14 mouse cellular contexts compared by ENCODE assay signal in genomic region chr14:77037832-77038425, GRCm38 (mm10). TPM values are rescaled to one million over a fixed set of nuclear protein-coding genes. Genes with fewer than 3 reads are reported as not detected.
DNase-seq lines count a peak whose midpoint lies in the region; ATAC-seq and TF ChIP-seq lines count a peak whose summit lies in the region.
"Had no signal": no experiment of that assay in that cellular context is flagged by ENCODE, and none has a peak within 500 bp of the region (broad histone marks: within the 10 kb centered on the region; RNA-seq: fewer than 3 reads in every experiment).

No protein-coding gene starts in this region.

- H3K27ac ChIP-seq in embryonic facial prominence, embryonic 13.5 days = 0 out of 2 replicates have a peak overlapping the region, but pooled peaks have one; percentile 3
- no peak overlapping the region for H3K27ac ChIP-seq in embryonic facial prominence, embryonic 10.5 days (replicated peaks)
- H3K27ac ChIP-seq in lung, embryonic 16.5 days (ENCODE audit: low read length) = peak overlapping the region; percentile 47
- no peak overlapping the region for H3K27ac ChIP-seq in embryonic facial prominence, embryonic 14.5 days (replicated peaks; ENCODE audit: low read depth, low read length)
- no peak overlapping the region for H3K27ac ChIP-seq in stomach, embryonic 14.5 days (ENCODE audit: low read length)
- H3K27ac ChIP-seq in midbrain, postnatal 0 days (ENCODE audit: low read depth, low read length) = no peak overlapping the region
- H3K27ac ChIP-seq: liver, embryonic 13.5 days; midbrain, embryonic 15.5 days had no signal

- no peaks in the 10 kb centered on the region for H3K9me3 ChIP-seq in embryonic facial prominence, embryonic 13.5 days
- H3K9me3 ChIP-seq in embryonic facial prominence, embryonic 10.5 days = no peaks in the 10 kb centered on the region
- H3K9me3 ChIP-seq in lung, embryonic 16.5 days (ENCODE audit: control insufficient read depth, low read length) = no peaks in the 10 kb centered on the region
- H3K9me3 ChIP-seq in embryonic facial prominence, embryonic 14.5 days (ENCODE audit: control insufficient read depth, low read length) = no peaks in the 10 kb centered on the region
- no peaks in the 10 kb centered on the region for H3K9me3 ChIP-seq in stomach, embryonic 14.5 days (ENCODE audit: control insufficient read depth, low read depth, low read length)
- no peaks in the 10 kb centered on the region for H3K9me3 ChIP-seq in midbrain, postnatal 0 days (ENCODE audit: low read length)
- H3K9me3 ChIP-seq: liver, embryonic 13.5 days; midbrain, embryonic 15.5 days had no signal

- H3K4me1 ChIP-seq in embryonic facial prominence, embryonic 13.5 days = 0 out of 2 replicates have a peak, but pooled peaks cover 5% of the 10 kb centered on the region
- peaks cover 19% of the 10 kb centered on the region for H3K4me1 ChIP-seq in embryonic facial prominence, embryonic 10.5 days
- H3K4me1 ChIP-seq in lung, embryonic 16.5 days (replicated peaks; ENCODE audit: control insufficient read depth, insufficient read depth, low read length) = peaks cover 17% of the 10 kb centered on the region
- H3K4me1 ChIP-seq in embryonic facial prominence, embryonic 14.5 days (ENCODE audit: control insufficient read depth, insufficient read depth, low read length) = peaks cover 8% of the 10 kb centered on the region; the same call in 1 of the 2 replicates
- no peaks in the 10 kb centered on the region; the same call in 1 of the 2 replicates for H3K4me1 ChIP-seq in stomach, embryonic 14.5 days (ENCODE audit: control insufficient read depth, insufficient read depth, low read length)
- H3K4me1 ChIP-seq in midbrain, postnatal 0 days (ENCODE audit: insufficient read depth, low read length) = no peaks in the 10 kb centered on the region

- no peak for TF ChIP-seq CTCF in midbrain, postnatal 0 days (IDR thresholded peaks at IDR 0.05)

- no peak overlapping the region for H3K9ac ChIP-seq in embryonic facial prominence, embryonic 13.5 days
- H3K9ac ChIP-seq in lung, embryonic 16.5 days (ENCODE audit: low read length) = no peak overlapping the region
- H3K9ac ChIP-seq in embryonic facial prominence, embryonic 14.5 days (ENCODE audit: low read depth, low read length) = no peak overlapping the region
- no peak overlapping the region for H3K9ac ChIP-seq in stomach, embryonic 14.5 days (replicated peaks; ENCODE audit: low read depth, low read length)
- no peak overlapping the region for H3K9ac ChIP-seq in midbrain, postnatal 0 days (replicated peaks; ENCODE audit: low read length, poor library complexity, severe bottlenecking)
- H3K9ac ChIP-seq: midbrain, embryonic 15.5 days had no signal

- H3K4me2 ChIP-seq in embryonic facial prominence, embryonic 13.5 days = no peak overlapping the region
- H3K4me2 ChIP-seq in lung, embryonic 16.5 days (ENCODE audit: low read depth, low read length) = no peak overlapping the region
- no peak overlapping the region for H3K4me2 ChIP-seq in embryonic facial prominence, embryonic 14.5 days (ENCODE audit: low read depth, low read length)
- H3K4me2 ChIP-seq in stomach, embryonic 14.5 days (replicated peaks; ENCODE audit: low read depth, low read length) = no peak overlapping the region
- no peak overlapping the region for H3K4me2 ChIP-seq in midbrain, postnatal 0 days (ENCODE audit: low read depth, low read length, poor library complexity, severe bottlenecking)
- H3K4me2 ChIP-seq: midbrain, embryonic 15.5 days had no signal

- no peaks in the 10 kb centered on the region for H3K27me3 ChIP-seq in embryonic facial prominence, embryonic 13.5 days
- H3K27me3 ChIP-seq in embryonic facial prominence, embryonic 10.5 days (replicated peaks; ENCODE audit: low read depth, poor library complexity, severe bottlenecking) = peaks cover 7% of the 10 kb centered on the region; the same call in 1 of the 2 replicates
- no peaks in the 10 kb centered on the region for H3K27me3 ChIP-seq in lung, embryonic 16.5 days (ENCODE audit: control insufficient read depth, insufficient read depth, low read depth, low read length)
- no peaks in the 10 kb centered on the region for H3K27me3 ChIP-seq in embryonic facial prominence, embryonic 14.5 days (replicated peaks; ENCODE audit: control insufficient read depth, insufficient read depth, low read length)
- no peaks in the 10 kb centered on the region for H3K27me3 ChIP-seq in stomach, embryonic 14.5 days (ENCODE audit: control insufficient read depth, insufficient read depth, low read length)
- H3K27me3 ChIP-seq in midbrain, postnatal 0 days (ENCODE audit: insufficient read depth, low read length) = no peaks in the 10 kb centered on the region
- H3K27me3 ChIP-seq: liver, embryonic 13.5 days; midbrain, embryonic 15.5 days had no signal

- H3K36me3 ChIP-seq in embryonic facial prominence, embryonic 13.5 days = no peaks in the 10 kb centered on the region
- no peaks in the 10 kb centered on the region for H3K36me3 ChIP-seq in embryonic facial prominence, embryonic 10.5 days (replicated peaks)
- no peaks in the 10 kb centered on the region for H3K36me3 ChIP-seq in lung, embryonic 16.5 days (ENCODE audit: control insufficient read depth, insufficient read depth, low read length)
- no peaks in the 10 kb centered on the region for H3K36me3 ChIP-seq in embryonic facial prominence, embryonic 14.5 days (ENCODE audit: control insufficient read depth, insufficient read depth, low read length)
- no peaks in the 10 kb centered on the region for H3K36me3 ChIP-seq in stomach, embryonic 14.5 days (ENCODE audit: control insufficient read depth, insufficient read depth, low read length)
- no peaks in the 10 kb centered on the region for H3K36me3 ChIP-seq in midbrain, postnatal 0 days (ENCODE audit: insufficient read depth, low read length)
- H3K36me3 ChIP-seq: liver, embryonic 13.5 days; midbrain, embryonic 15.5 days had no signal

- WGBS in embryonic facial prominence, embryonic 13.5 days = 77% methylated on average over 8 of the region's 8 CpGs
- WGBS in embryonic facial prominence, embryonic 10.5 days = 88% methylated on average over 8 of the region's 8 CpGs
- 77% methylated on average over 8 of the region's 8 CpGs for WGBS in lung, embryonic 16.5 days
- WGBS in embryonic facial prominence, embryonic 14.5 days = 68% methylated on average over 8 of the region's 8 CpGs
- 74% methylated on average over 8 of the region's 8 CpGs for WGBS in stomach, embryonic 14.5 days
- WGBS in midbrain, postnatal 0 days = 58% methylated on average over 8 of the region's 8 CpGs

- no peak for DNase-seq in embryonic facial prominence, embryonic 10.5 days (ENCODE audit: low spot score)
- no peak for DNase-seq in lung, postnatal 14 days
- DNase-seq in embryonic facial prominence, embryonic 14.5 days (ENCODE audit: low spot score) = peak; percentile 62
- DNase-seq in cerebellum, adult 11-12 months = no peak
- DNase-seq in midbrain, postnatal 0 days (ENCODE audit: low spot score) = no peak
- DNase-seq: embryo, embryonic 11 days; gastrocnemius, adult 2 months; liver, embryonic 13.5 days; thymus, postnatal 36 days had no signal

- H3K4me3 ChIP-seq in embryonic facial prominence, embryonic 13.5 days = no peak overlapping the region
- H3K4me3 ChIP-seq in embryonic facial prominence, embryonic 10.5 days = no peak overlapping the region
- no peak overlapping the region for H3K4me3 ChIP-seq in lung, embryonic 16.5 days (ENCODE audit: low read length)
- no peak overlapping the region for H3K4me3 ChIP-seq in embryonic facial prominence, embryonic 14.5 days (ENCODE audit: low read depth, low read length)
- H3K4me3 ChIP-seq in stomach, embryonic 14.5 days (ENCODE audit: low read depth, low read length) = no peak overlapping the region
- no peak overlapping the region for H3K4me3 ChIP-seq in midbrain, postnatal 0 days (ENCODE audit: low read depth, low read length)
- H3K4me3 ChIP-seq: midbrain, embryonic 15.5 days had no signal

- no peak for ATAC-seq in embryonic facial prominence, embryonic 13.5 days (ENCODE audit: insufficient number of reproducible peaks, insufficient read depth, low FRiP score, low TSS enrichment, low read depth)
- no peak for ATAC-seq in lung, embryonic 16.5 days (ENCODE audit: low read depth)
- ATAC-seq in embryonic facial prominence, embryonic 14.5 days (ENCODE audit: low read depth) = no peak
- ATAC-seq in stomach, embryonic 14.5 days (ENCODE audit: insufficient number of reproducible peaks, insufficient read depth, low FRiP score, low read depth) = 0 out of 2 replicates have a peak, but pooled peaks have one; percentile 20
- ATAC-seq in midbrain, postnatal 0 days (ENCODE audit: low FRiP score) = no peak
- ATAC-seq: intestine, embryonic 16.5 days; midbrain, embryonic 15.5 days had no signal

RNA-seq across cellular contexts. Expression of gene Lacc1, which starts 1.2 kb away (rescaled TPM):
- 10.0 and 10.1 TPM in 2 replicates for polyA plus RNA-seq in embryonic facial prominence, embryonic 13.5 days (2015; fragmentation: Nextera tagmentation; extraction: Ambion mirVana)
- 4.8 and 5.4 TPM in 2 replicates for polyA plus RNA-seq in embryonic facial prominence, embryonic 10.5 days (2016; fragmentation: Nextera tagmentation; extraction: Ambion mirVana)
- 13.5 and 13.9 TPM in 2 replicates for polyA plus RNA-seq in lung, embryonic 16.5 days (2015; fragmentation: Nextera tagmentation; extraction: Ambion mirVana)
- 11.5 and 12.3 TPM in 2 replicates for polyA plus RNA-seq in embryonic facial prominence, embryonic 14.5 days (2014; fragmentation: Nextera tagmentation; extraction: Ambion mirVana)
- 9.0 and 12.2 TPM in 2 replicates for polyA plus RNA-seq in stomach, embryonic 14.5 days (2014; fragmentation: Nextera tagmentation; extraction: Ambion mirVana)
- 1.5 and 5.3 TPM in 2 replicates for total RNA-seq in midbrain, postnatal 0 days (2014; rRNA removed)
- 1.3 and 2.2 TPM in 2 replicates for polyA plus RNA-seq in midbrain, postnatal 0 days (2015; fragmentation: Nextera tagmentation; extraction: Ambion mirVana)

RNA-seq across cellular contexts. Expression of gene Ccdc122, which starts 1.4 kb away (rescaled TPM):
- polyA plus RNA-seq in embryonic facial prominence, embryonic 13.5 days (2015; fragmentation: Nextera tagmentation; extraction: Ambion mirVana) = 2.5 and 3.5 TPM in 2 replicates
- polyA plus RNA-seq in embryonic facial prominence, embryonic 10.5 days (2016; fragmentation: Nextera tagmentation; extraction: Ambion mirVana) = 1.4 and 1.8 TPM in 2 replicates
- 4.2 and 5.9 TPM in 2 replicates for polyA plus RNA-seq in lung, embryonic 16.5 days (2015; fragmentation: Nextera tagmentation; extraction: Ambion mirVana)
- 4.0 and 4.4 TPM in 2 replicates for polyA plus RNA-seq in embryonic facial prominence, embryonic 14.5 days (2014; fragmentation: Nextera tagmentation; extraction: Ambion mirVana)
- polyA plus RNA-seq in stomach, embryonic 14.5 days (2014; fragmentation: Nextera tagmentation; extraction: Ambion mirVana) = 3.8 and 5.1 TPM in 2 replicates
- total RNA-seq in midbrain, postnatal 0 days (2014; rRNA removed) = 1.3 and 2.0 TPM in 2 replicates
- 1.6 and 1.8 TPM in 2 replicates for polyA plus RNA-seq in midbrain, postnatal 0 days (2015; fragmentation: Nextera tagmentation; extraction: Ambion mirVana)

Comparison
In these comparisons a context has a peak if more than half of its experiments do, and no peak if none do; other contexts are left out.
1. H3K27ac ChIP-seq: peak in embryonic facial prominence, embryonic 13.5 days (single experiment) and lung, embryonic 16.5 days (single experiment); none in embryonic facial prominence, embryonic 10.5 days (single experiment), embryonic facial prominence, embryonic 14.5 days (single experiment), stomach, embryonic 14.5 days (single experiment) and midbrain, postnatal 0 days (single experiment).